Comparison of ENCODE assay signal across 13 mouse cellular contexts in genomic region chr14:111971857-111972256, GRCm38 (mm10).
"Had no signal": no experiment of that assay in that cellular context is flagged by ENCODE, and none has a peak within 500 bp of the region (broad histone marks: within the 10 kb centered on the region; RNA-seq: fewer than 3 reads in every experiment).

No protein-coding gene starts in this region.

- H3K36me3 ChIP-seq: liver, embryonic 13.5 days; midbrain, embryonic 12.5 days had no signal

- H3K9me3 ChIP-seq: midbrain, embryonic 12.5 days had no signal

- ATAC-seq: lung, postnatal 0 days; midbrain, embryonic 16.5 days had no signal

- H3K9ac ChIP-seq: liver, embryonic 13.5 days; lung, embryonic 14.5 days; midbrain, embryonic 12.5 days had no signal

- H3K4me3 ChIP-seq: left cerebral cortex, adult 2 months; liver, embryonic 13.5 days; midbrain, embryonic 12.5 days had no signal

- DNase-seq: kidney, adult 2 months; kidney, postnatal 10 days; kidney, postnatal 36 days; layer of hippocampus, postnatal 36 days; liver, embryonic 13.5 days; lung, embryonic 14.5 days; thymus, adult 18-20 months; thymus, postnatal 36 days had no signal

- H3K4me1 ChIP-seq: liver, embryonic 13.5 days; midbrain, embryonic 12.5 days had no signal

- H3K4me2 ChIP-seq: liver, embryonic 13.5 days; lung, embryonic 14.5 days; midbrain, embryonic 12.5 days had no signal

- H3K27ac ChIP-seq: left cerebral cortex, adult 2 months; liver, embryonic 13.5 days; macrophage; midbrain, embryonic 12.5 days had no signal

- H3K27me3 ChIP-seq: liver, embryonic 13.5 days; midbrain, embryonic 12.5 days had no signal
